Mouse (Mus musculus): ENCODE data around the gene Tmcc3.

GRCm38 (mm10) chr10:94310499-94311267 is 1.1 kb upstream of the Tmcc3 start:
- TF ChIP-seq CHD2 (IDR thresholded peaks at IDR 0.05; ENCODE audit: low read depth, low read length), result no peak
- no peak for TF ChIP-seq ZC3H11A (IDR thresholded peaks at IDR 0.05; ENCODE audit: borderline replicate concordance, low read depth, low read length)
- TF ChIP-seq MAFK (IDR thresholded peaks at IDR 0.05; ENCODE audit: insufficient read depth, low read depth, low read length), result no peak
- TF ChIP-seq HCFC1 (IDR thresholded peaks at IDR 0.05; ENCODE audit: borderline replicate concordance, insufficient read depth, low read length), result no peak
- no peak for TF ChIP-seq ZNF384 (IDR thresholded peaks at IDR 0.05; ENCODE audit: low read depth, low read length)
